Mouse (Mus musculus) right cerebral cortex, postnatal 14 days (tissue): ENCODE data around the gene Ccdc40.
A peak's percentile ranks its signal among the peaks of the same experiment; 100 is the strongest.

Experiments used
- DNase-seq: peaks from one replicate; pipeline ENCODE4 v3.0.0; 2022

Ccdc40 gene

GRCm38 (mm10) chr11:119209371-119210025, 18.9 kb upstream of the Ccdc40 start:
- DNase-seq: no peak

DNA sequence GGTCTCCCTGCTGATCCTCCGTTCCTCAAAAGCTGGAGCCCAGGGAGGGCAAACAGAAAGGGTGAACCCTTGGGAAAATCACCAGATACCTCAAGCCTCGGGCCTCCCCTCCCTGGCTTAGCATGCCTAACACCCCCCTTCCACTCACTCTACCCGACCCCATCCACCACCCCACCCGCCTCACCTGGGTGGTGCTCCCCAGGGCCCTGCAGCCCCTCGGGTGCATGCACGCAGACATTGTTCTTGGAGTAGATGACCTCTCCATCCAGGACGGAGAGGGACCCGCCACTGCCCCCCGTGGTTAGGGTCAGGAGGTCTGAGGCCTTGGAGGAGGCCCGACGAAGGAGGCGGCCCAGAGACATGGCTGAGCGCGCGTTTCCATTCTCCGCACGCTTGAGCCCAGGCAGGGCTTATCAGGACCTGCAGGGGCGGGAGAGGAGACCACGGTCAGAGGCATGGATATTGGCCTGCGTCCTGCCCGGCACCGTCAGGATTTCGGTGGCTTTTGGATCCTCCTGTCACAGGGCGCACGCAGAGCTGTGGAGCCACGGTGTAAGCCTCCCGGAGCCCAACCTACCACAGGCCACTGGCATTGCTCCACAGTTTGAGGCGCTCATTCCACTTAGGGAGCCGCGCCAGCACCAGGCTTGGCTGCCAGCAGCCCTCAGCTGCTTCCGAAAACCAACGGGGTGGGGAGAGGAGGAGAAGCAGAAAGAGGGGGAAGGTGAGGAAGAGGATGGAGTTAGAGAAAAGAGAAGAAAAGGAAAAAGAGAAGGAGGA, 17.9 kb upstream of the Ccdc40 start:
- peak; percentile 72 for DNase-seq

DNA sequence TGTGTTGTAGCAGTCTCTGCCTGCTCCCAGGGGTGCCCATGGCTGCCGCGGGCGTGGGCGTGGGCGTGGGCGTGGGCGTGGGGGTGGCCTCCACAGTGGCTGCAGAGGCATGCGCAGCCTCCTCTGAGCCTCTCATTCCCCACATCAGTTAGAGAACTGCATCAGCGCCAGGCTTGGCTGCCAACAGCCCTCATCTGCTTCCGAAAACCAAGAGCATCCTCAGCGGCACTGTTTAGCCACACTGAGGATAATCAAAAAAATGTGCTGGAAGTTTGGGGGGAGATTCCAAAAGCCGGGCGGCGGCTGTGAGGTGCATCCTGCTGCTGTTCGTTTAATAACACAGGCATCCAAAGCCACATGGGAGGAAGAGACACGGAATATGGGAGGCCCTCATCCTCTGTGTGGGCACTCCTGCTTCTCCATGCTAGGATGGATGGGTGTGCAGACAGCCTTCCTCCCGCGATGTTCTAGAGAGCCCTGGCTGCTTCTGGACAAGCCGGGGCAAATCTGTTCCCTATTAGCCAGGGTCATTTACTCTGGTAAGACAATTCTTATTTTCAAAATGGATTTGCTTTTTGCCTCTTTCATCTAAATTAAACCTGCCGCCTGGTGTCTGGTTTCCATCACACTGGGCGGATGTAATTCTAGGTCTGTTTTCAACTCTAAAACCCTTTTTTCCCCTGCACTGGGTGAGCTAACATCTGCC, 16.6 kb upstream of the Ccdc40 start:
- no peak for DNase-seq

- no peak for DNase-seq
These were observed 15.0 kb upstream of the Ccdc40 start for GRCm38 (mm10) chr11:119213166-119213885.

- no peak for DNase-seq
These were observed 13.1 kb upstream of the Ccdc40 start for GRCm38 (mm10) chr11:119215038-119215904.

DNA sequence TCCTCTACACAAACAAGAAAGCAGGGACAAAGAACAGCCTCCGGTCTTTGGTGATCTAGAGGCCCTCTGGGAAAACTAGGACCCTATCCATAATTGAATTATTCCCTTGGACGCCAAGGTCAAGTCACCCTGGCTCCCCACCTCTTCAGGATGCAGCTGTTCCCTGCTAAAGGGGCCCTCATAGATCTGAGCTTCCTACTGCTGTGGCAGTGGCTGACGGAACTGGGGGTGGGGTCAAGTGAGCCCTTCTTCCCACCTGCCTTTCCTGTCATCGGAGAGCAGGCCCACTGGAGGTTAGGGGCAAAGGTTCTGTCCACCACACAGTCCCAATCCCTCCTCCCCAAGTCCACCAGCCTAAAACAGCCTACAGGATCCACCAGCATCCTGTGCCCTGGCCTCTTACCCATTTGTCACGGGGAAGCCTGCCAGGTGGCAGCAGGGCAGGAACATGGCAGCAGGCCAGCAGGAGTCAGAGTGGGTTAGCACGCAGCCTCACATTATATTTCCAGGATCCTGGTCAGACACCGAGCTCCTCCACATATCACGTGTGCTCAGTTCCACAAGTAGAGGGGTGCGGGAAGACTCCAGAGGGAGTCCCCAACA, 12.4 kb upstream of the Ccdc40 start:
- no peak for DNase-seq

DNA sequence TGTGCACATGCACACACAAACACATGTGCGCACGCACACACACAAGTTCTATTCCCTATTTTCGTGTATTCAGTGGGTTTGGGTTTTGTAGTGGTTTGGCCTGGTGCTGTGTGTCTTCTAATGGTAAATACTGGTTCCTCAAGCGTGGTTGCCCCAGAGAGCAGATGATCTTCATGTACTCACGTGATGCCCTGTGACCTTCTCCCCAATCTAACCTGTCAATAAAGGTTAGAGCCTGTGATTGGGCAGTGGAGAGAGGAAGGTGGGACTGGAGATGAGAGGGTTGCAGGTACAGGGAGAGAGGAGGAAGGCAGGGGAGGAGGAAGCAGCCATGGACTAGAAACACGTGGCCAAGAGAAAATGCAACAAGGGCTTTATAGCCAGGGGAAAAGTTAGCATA, 10.5 kb upstream of the Ccdc40 start:
- DNase-seq: no peak

- peak; percentile 56 for DNase-seq
These were observed 8.4 kb upstream of the Ccdc40 start for GRCm38 (mm10) chr11:119219816-119220465.

- no peak for DNase-seq
These were observed 6.4 kb upstream of the Ccdc40 start for GRCm38 (mm10) chr11:119221812-119222510.

GRCm38 (mm10) chr11:119223124-119223890, 5.1 kb upstream of the Ccdc40 start:
- no peak for DNase-seq

GRCm38 (mm10) chr11:119224926-119225325, 3.4 kb upstream of the Ccdc40 start:
- DNase-seq: no peak

DNA sequence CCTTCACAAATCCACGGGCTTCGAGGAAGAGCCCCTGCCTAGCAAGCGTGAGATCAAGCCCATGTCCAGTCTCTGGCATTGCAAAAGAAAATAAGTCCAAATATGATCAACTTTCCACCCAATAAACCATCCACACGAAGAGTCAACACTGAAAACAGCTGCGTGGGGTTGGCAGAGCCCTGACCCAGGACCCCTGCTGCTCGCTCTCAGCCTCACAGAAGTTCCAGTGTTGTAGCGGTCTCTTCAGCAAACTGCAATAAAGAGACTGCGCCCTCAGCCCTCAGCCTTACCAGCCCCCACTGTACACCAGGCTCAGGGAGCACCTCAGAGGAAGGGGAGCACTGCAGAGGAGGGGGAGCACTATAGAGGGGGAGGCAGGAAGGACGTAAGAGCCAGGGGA, 2.7 kb upstream of the Ccdc40 start:
- no peak for DNase-seq

DNA sequence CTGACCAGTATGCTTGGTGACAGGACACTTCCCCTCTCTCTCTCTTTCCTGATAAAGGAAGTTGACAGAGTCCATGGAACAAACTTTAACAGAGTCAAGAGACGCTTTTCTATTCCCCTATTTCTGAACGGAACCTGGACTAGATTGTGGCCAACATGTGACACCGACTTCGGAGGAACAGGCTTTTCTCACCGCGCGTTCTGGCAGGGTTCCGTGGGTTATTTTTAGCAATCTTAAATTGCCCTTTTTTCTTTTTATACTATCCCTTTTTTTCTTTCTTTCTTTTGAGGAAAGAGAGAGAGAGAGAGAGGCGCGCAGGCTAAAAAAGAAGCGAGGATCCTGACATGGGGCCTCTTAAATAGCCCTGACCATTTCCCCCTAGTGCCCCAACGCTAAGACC, 781 bp upstream of the Ccdc40 start:
- no peak for DNase-seq

GRCm38 (mm10) chr11:119228846-119229626, 664 bp downstream of the Ccdc40 start:
- peak; percentile 69 for DNase-seq

DNA sequence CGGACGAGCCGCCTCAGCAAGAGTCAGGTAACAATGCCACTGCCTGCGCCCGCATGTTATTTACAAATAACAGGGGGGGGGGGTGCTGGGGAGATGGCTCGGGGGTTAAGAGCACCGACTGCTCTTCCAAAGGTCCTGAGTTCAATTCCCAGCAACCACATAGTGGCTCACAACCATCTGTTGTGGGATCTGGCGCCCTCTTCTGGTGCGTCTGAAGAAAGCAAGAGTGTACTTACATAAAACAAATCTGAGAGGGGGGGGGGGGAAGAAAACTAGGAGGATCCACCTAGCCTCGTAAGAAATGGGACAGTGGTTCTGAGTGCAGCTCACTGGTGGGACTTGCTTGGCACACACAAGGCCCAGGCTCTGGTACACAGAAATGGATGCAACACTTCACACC, 6.4 kb downstream of the Ccdc40 start:
- no peak for DNase-seq

DNA sequence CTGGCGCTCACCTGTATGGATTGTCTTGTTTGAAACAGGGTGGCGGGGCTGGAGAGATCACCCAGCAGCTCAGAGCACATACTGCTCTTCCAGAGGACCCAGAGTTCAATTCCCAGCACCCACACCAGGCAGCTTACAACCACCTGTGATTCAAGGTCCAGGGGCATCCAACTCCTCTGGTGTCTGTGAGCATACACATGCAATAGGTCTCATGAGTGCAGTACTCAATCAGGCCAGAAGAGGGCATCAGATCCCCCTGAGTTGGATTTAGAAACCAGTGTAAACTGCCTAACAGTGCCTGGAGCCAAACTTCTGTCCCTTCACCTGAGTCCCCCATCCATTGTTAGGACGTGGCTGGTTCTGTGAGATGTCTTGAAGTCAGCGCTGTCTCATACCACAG, 7.2 kb downstream of the Ccdc40 start:
- peak; percentile 61 for DNase-seq

DNA sequence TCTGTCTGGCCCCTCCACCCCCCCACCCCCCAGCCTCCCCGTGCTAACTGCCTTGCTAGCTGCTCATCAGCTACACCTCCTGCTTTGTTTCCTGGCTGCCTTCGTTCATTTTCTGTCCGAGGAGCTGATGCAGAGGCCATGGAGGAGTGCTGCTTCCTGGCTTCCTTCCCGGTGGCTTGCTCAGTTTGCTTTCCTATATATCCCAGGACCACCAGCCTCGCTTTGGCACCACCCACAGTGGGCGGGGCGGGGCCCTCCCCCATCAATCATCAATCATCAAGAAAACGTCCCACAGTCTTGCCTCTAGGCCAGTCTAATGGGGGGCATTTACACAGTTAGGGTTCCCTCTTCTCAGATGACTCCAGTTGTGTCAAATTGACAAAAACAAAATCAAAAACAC, 8.0 kb downstream of the Ccdc40 start:
- DNase-seq: no peak

DNA sequence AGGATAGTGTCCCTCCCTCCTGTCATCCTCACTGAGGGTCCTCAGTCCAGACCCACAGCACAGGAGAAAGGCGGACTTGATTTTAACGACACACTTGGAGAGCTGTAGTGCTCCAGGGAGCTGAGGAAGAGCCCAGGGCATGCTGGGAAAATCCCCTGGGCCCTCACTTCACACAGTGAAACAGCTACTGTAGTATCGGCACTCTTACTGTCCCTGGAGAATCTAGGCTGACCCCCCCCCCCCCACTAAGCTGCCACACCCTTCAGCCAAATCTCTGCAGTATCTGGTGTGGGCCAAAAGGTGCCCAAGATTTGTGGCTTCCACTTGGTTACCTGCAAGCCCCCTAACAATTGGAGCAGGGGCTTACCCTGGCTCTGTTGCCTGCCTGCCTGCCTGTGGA, 8.6 kb downstream of the Ccdc40 start:
- DNase-seq: no peak
